Mouse (Mus musculus) inflammation-experienced regulatory T-cells, adult 6 months (primary cell): ENCODE data around the gene Atf7ip. TPM values are rescaled to one million over a fixed set of nuclear protein-coding genes. Genes with fewer than 3 reads are reported as not detected.
A peak's percentile ranks its signal among the peaks of the same experiment; 100 is the strongest.
"Not testable (repeated sequence)": the region's sequence is repeated elsewhere in the genome, so short reads cannot be mapped to it uniquely, and the experiment has no call there.

ENCODE experiments used
- ATAC-seq: one replicate; pipeline ENCODE4 v1.8.0; 2017
- polyA plus RNA-seq, 3 experiments: library from polyadenylated mRNA; unstranded; fragments of 100-300 nt; shearing (Covaris generic); gene quantifications; one replicate each; pipeline ENCODE4 v1.2.1; 2017

Gene Atf7ip
- polyA plus RNA-seq, result 10 to 100 TPM; 79.8 to 94.2 (median 91.2) TPM

GRCm38 (mm10) chr6:136505867-136506266, at the start of gene Atf7ip:
TSS of gene Atf7ip (plus strand) at chr6:136506167.
- ATAC-seq, result not testable (repeated sequence)

DNA sequence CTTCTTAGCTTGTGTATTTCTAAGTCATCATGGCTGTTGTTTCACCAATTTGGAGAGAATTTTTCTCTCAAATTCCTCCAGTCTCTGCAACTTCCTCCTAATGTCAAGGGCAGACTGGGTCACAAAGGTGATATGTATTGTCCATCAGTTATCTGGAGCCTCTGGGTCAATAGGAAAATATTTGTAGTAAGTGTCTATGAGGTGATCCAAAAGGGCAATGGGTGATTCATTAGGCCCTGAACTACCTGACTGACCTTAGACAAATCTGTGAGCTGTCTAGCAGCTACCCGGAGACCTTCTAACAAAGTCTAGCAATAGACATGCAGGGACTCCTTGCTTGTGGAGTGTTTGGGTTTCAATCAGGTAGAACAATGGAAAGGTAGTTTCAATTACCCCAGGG, 49.7 kb upstream of the Atf7ip start:
- ATAC-seq, result no peak

GRCm38 (mm10) chr6:136459156-136459555, 46.8 kb upstream of the Atf7ip start:
- ATAC-seq, result no peak

DNA sequence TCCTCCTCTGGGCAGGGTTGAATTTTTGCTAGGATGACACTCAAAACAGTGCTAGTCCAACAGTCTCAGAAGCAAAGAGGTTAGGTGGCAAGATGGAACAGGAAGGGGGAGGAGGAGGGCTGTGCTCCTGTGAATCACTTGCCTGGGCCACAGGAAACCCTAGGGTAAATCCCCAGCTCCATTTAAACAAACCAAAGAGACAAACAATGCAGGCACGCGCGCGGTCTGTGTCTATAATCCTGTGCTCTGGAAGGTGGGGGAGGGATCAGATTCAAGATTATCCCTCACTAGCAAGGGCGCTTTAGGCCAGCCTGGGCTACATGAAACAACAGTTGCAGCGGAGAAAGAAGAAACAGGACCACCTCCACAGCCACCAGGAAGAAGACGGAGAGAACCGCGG, 42.5 kb upstream of the Atf7ip start:
- peak; percentile 80 for ATAC-seq

GRCm38 (mm10) chr6:136464121-136464621, 41.8 kb upstream of the Atf7ip start:
- peak; percentile 49 for ATAC-seq

- no peak for ATAC-seq
Measured at GRCm38 (mm10) chr6:136465021-136465420, 40.9 kb upstream of the Atf7ip start.

- ATAC-seq, result no peak
Measured at GRCm38 (mm10) chr6:136465959-136466381, 40.0 kb upstream of the Atf7ip start.

DNA sequence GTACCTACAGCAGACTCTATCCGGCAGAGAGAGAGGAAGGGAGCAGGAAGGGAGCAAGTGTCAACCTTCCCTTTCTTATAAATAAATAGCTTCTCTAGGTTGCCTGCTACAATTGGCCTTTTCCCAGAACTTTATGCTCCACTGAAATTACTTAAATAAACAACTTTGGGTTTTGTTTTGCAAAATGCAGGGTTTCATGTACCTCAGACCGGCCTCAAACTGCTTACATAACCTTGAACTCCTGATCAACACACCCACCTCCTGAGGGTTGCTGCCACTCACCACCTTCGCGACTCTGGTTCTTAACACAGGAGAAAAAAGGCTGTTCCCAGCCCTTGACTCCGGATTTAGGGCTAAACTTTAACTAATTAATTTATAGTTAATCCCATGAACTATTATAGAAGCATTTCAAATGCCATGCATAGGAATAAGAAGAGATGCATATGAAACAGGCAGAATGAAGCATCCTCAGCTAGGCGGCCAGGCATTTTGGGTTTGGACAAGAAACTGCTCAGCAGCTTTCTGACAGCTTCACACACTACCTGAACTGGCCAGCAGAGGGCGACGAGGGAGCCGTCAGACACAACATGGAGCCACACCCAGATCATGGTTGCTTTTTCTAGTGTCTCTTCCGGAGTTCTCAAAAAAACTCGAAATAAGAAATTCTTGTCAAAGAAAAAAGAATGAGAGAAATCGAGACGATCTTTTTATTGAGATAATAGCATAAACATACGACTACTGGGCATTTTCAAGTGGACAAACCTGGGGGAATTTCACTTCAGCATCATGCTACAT, 38.8 kb upstream of the Atf7ip start:
- no peak for ATAC-seq

GRCm38 (mm10) chr6:136467837-136468236, 38.1 kb upstream of the Atf7ip start:
- ATAC-seq, result no peak

GRCm38 (mm10) chr6:136468401-136468912, 37.5 kb upstream of the Atf7ip start:
- ATAC-seq, result peak; percentile 27

DNA sequence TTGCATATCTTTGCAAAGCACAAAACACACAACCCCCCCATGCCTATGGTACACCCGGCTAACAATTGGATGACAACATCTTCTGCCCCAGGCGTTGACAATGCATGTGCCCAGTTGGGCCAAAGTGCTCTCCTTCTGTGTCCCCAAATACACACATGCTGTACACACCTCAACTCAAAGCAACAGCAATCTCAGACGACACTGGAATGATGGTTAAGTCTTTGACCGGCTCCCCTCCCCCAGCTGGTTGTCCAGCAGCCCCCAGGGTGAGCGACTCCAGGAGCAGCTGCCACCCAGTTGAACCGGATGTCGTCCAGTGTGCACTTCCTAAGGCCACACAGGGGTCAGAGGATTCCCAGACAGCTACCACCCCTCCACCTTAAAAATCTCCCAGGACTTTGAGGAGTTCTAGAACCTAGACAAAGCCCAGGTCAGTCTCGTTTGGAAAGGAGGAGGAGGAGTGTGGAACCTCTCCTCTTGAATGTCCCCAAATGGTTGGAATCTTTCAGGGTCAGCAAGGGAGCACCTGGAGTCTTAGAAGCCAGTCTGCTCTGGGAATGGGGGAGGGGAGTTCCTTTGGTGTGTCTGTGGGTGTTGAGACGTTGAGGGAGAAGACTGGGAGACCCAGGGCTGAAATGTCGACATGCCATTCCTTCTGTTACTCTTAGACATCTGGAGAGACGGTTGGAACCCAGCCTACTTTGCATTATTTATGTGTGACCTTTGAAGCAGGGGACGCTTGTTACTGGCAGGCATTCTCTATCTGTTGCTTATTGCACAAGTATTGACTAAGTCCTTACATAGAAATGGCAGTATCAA, 36.8 kb upstream of the Atf7ip start:
- ATAC-seq, result no peak

DNA sequence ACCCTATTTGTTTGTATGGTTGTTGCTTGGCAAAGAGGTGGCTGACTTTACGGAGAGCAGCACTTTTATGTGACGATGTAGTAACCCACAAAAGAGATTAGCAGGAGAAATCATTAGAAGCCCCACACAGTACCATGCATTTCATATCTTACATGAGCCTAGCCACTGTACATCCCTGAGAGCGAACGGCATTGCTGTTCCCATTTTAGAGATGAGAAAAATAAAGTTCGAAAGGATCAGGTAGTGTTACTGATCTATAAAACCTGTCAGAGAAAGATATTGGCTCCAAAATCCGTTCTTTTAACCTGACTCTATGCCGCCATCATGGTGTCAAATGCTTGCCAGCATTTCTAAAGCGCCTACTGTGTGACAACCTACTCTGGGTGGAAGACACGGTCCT, 36.2 kb upstream of the Atf7ip start:
- no peak for ATAC-seq

DNA sequence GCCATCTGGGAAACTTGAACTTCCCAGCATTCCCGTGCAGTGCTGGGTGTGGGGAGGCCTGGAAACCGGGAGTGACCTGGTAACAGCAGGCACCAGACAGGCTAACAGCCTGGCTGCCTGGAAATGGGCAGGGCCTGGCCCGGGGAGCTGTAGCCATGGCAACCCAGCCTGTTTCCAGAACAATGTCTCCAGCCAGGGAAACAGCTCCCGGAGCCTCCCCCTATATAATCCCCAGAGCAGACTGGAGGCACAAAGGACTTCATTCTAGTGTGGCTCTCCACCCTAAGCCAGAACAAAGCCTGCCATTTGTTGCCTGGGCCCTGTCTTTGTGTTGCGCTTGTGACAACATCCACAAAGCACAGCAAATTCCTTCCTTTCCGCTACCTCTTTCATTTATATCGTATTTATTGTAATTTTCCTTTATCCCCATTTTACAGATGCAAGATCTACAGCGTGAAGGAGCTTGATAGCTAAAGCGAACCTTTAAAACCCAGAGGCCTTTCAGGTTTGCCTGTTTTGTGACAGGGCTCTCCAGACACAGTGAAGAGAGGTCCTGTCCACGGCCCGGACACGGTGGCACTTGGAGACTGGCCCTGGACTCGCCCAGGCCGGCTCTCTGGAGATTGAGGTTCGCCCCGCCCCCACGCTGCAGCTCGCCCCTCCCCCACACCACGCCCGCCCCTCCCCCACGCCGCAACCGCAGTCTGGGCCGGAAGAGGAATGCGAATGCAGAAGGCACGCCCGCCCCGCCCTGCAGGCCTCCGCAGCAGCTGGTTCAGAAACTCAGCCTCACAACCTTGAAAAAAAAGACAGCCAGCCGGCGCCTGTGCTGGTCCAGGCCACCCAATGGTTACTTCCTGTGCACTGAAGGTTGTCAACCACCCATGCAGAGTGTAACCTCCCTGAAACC, 35.4 kb upstream of the Atf7ip start:
- ATAC-seq, result peak; percentile 49

DNA sequence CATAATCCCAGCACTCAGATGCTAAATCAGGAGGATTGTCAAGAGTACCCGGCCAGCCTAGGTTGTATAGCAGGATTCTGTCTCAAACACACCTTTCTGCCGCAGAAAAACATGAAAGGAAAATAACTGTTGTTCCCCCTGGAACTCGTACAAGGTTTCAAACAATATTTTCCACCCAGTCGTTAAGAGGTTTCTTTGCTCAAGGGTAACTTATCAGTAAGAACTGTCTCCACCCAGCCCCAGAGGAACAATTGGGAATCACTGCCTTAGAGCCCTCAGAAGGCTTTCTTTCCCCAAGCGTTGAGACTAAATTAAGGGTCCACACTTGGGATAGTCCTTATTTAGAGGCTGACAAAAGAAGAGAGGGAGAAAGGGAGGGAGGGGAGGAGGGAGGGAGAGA, 34.4 kb upstream of the Atf7ip start:
- peak; percentile 10 for ATAC-seq

GRCm38 (mm10) chr6:136472779-136473178, 33.2 kb upstream of the Atf7ip start:
- no peak for ATAC-seq

DNA sequence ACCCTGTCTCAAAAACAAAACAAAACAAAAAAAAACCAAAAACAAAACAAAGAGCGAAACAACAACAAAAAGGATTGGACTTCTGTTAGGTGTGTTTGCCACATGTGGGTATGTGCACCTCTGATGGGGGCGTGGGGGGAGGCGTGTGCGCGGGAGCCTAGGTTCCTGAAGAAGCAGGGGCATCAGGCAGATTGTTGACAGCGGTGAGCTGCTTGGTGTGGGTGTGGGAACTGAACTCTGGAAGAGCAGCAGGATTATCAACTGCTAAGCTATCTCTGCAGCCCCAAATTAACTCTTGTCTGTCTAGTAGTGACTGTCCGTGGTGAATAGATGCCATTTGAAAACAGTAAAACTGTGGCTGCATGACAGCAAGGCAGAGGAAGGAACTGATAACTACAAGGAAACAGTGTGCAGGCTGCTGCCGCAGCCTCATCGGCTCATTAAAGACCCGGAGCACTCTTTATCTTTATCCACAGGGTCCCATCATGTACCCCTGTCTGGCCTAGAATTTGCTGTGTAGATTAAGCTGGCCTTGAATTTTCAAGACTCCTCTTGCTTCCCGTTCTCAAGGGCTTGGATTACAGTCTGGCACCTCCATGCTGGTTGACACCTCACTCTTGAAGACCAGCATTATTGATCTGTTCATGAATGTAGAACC, 32.4 kb upstream of the Atf7ip start:
- no peak for ATAC-seq

DNA sequence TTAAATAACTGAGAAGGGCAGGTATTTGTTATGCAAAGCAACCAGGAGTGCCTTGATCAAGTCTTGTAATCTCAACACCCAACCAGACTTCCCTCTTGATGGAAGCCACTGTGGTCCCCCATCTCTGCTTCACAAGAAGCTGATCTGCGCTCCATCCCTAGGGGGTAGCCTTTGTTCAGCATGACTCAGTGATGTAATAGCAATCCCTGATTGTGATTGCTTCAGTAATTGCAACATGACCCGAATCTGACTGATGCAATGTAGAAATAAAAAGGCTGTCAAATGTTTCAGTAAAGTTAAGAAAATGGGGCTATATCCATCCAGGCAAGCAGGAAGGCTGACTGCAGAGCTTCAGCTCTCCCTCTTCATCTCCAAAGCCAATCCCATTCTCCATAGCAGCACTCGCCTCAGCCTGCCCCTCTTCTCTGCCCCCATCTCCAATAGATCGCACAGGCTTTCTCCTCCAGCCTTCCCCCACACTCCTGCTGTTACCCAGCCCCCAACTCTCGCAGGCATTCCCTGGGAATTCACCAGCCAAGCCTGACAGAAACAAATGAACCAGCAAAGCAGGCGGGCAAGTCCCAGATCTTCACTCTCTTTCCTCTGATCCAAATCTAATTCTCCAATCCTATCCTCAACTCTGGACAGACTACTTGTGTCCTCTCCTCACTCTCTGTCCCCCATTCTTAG, 30.7 kb upstream of the Atf7ip start:
- ATAC-seq, result no peak

GRCm38 (mm10) chr6:136477878-136478277, 28.1 kb upstream of the Atf7ip start:
- no peak for ATAC-seq

- ATAC-seq, result no peak
Measured at GRCm38 (mm10) chr6:136483531-136483930, 22.4 kb upstream of the Atf7ip start.

DNA sequence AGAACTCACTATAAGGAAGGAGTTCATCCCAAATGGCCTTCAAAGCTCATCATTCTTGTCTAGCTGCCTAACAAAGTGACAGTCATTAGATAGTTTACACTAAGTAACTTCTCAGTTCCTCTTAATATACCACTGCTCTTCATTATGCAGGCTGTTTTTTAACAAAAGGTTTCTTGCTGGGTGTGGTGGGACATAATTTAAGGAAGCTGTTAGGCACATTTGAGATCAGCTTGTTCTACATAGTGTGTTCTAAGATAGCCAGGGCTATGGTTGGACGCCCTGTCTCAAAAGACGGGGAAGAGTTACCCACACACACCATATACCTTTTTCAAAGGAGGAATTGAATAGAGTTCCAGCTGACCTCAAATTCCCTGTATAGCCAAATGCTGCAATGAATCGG, 21.9 kb upstream of the Atf7ip start:
- no peak for ATAC-seq

- ATAC-seq, result no peak
Measured at GRCm38 (mm10) chr6:136486166-136486565, 19.8 kb upstream of the Atf7ip start.
